Mouse (Mus musculus) liver, postnatal 0 days (tissue): Measurements from ENCODE around the gene Etfdh.

Source experiments
- CTCF ChIP-seq: sonication (generic); IDR thresholded peaks from 2 replicates; pipeline ENCODE4 v1.5.1; 2016; ENCODE audit warnings: antibody characterized with exemption, low read depth
- EP300 ChIP-seq: IDR thresholded peaks from 2 replicates; pipeline ENCODE4 v1.6.1; 2016; ENCODE audit warnings: antibody characterized with exemption, low read depth, mild to moderate bottlenecking

DNA sequence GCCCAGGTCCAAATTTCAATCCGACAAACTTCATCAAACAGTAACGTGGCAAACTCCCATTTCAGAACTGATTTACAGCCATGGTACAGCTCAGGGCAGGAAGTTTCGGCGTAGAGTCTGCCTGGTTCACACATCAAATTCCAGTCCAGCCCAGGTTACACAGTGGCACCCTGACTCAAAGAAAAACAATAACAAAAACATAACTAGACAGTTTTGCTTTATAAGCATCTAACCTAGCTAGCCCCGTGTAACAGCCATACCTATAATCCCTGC, 69.6 kb downstream of the Etfdh start:
- no peak for TF ChIP-seq CTCF
- no peak for TF ChIP-seq EP300
